Mouse (Mus musculus) kidney, adult 9 months (tissue): ENCODE data around the gene Eif4g2.

ENCODE experiments used
- DNase-seq: peaks from one replicate; pipeline ENCODE4 v3.0.0; 2022

The Eif4g2 gene

GRCm38 (mm10) chr7:111082822-111083732, at the start of gene Eif4g2:
Eif4g2 (minus strand) TSS chr7:111083030.
- DNase-seq, result peak; percentile 99

DNA sequence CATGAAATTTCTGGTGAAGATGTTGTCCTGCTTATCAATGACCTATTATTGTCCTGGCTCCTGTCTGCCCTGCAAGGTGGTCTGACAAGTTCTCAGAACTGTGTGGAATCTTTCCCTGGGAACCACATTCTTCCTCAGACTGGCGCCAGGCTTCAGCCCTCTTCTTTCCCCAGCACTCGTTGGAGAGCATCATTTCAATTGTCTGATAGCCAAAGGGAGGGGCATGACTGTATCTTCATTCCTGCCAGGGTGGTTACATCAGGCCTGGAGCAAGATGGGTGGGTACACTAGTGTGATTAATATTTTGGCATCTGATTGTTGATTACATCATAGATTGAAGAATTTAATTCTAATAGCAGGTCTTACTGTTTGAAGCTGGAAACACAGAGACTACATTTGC, 49.8 kb upstream of the Eif4g2 start:
- DNase-seq, result no peak

DNA sequence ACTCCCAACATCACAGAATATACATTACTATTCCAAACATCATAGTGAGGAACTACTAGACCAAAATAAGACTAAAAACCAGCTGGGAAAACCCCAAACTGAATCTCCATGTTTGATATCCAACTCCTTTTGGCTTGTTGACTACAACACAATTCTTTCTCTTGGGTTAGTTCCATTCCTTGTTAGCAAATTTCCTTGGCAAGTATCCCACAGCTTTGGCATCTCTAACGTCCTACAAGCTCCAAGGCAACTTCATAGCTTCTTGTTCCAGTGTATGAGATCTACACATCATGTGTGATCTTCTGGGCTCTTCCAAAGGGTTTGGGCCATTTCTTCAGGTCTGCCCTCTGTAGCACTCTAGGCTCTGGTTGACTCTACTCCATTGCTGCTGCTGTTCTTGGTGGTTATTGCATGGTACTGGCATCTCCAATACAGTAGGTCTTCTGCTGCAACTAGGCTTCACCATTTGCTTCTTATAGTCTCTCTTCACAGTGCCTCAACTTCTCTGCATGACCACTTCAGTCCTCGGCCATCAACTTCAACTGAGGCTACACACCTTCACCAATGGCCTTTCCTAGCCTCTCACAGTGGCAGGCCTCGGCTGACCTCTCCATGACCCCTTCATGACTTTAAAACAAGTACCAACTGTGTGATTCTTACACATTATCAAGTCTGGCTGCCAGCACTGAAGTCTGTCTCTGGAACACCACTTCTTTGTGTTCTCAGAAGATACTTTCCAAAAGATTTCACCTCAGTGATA, 44.0 kb upstream of the Eif4g2 start:
- no peak for DNase-seq

DNA sequence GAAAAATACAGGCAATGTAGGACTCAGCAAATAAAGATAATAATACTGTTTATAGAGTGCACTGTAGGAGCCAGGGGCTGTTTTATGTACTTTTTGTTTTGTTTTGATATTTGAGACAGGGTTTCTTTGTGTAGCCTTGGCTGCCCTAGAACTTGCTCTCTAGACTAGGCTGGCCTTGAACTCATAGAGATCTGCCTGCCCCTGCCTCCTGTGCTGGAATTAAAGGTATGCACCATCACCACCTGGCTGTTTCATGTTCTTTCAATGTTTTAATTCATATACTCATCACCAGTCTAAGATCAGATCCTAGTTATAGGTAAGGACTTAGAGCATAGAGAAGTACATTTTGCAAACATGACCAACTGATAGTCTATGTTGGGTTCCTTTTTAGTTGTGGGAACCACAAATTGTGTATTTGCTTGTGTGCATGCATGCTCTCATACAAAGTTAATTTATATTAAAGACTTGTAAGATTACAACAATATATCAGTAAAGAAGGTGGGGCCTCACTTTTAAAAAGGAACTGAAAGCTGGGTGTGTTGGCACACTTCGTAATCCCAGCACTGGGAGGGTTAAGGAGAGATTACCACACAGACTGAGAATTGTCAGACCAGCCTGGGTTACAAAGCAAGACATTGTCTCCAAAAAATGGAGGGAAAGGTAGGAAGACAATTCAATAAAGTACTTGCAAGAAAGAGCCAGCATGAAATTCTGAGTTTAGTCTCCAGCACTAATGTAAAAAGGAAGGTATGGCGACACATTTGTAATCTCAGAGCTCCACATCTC, 41.1 kb upstream of the Eif4g2 start:
- DNase-seq, result no peak

GRCm38 (mm10) chr7:111122531-111123130, 39.8 kb upstream of the Eif4g2 start:
- DNase-seq, result peak; percentile 98

DNA sequence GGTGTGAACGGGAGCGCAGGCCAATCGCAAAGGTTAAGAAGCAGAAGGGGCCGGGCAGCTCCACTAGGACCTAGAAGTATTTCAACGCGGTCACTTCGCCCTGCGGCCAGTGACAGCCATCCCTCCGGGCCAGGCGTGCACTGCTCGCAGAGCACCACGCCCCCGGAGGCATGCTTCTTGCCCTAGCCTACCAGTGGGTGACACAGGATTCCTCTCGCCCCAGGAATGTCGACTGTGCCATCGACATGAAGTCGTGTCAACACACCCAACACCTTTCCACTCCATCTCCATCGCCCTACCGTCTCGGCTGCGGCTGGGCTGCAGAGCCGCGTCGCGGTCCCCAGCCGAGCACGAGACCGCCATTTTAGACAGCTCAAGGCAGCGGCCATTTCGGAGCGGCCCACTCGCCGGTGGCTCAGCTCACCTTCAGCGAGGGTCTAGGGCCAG, 39.3 kb upstream of the Eif4g2 start:
- DNase-seq, result peak; percentile 80

- DNase-seq, result peak; percentile 82
Measured at GRCm38 (mm10) chr7:111121522-111121921, 38.7 kb upstream of the Eif4g2 start.

GRCm38 (mm10) chr7:111109561-111109960, 26.7 kb upstream of the Eif4g2 start:
- no peak for DNase-seq

- no peak for DNase-seq
Measured at GRCm38 (mm10) chr7:111109161-111109560, 26.3 kb upstream of the Eif4g2 start.

- peak; percentile 89 for DNase-seq
Measured at GRCm38 (mm10) chr7:111098196-111098595, 15.4 kb upstream of the Eif4g2 start.

- no peak for DNase-seq
Measured at GRCm38 (mm10) chr7:111095169-111095568, 12.3 kb upstream of the Eif4g2 start.

DNA sequence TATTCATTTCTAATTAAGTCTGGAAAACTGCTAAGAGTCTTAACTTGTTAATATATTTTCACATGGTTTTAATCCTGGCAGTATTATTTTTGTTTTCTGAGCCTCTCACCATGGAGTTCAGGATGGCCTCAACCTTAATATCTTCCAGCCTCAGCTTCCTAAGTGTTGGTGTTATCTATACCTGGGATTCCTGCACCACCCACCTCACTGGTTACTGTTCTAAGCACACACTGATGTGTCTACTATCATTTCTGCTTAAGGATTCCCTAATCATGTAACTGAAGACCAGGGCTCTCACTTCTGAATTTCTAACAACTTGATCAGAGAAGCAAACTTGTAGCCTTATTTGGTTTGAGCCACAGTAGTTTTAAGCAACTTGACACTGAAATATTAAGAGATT, 2.3 kb upstream of the Eif4g2 start:
- no peak for DNase-seq

DNA sequence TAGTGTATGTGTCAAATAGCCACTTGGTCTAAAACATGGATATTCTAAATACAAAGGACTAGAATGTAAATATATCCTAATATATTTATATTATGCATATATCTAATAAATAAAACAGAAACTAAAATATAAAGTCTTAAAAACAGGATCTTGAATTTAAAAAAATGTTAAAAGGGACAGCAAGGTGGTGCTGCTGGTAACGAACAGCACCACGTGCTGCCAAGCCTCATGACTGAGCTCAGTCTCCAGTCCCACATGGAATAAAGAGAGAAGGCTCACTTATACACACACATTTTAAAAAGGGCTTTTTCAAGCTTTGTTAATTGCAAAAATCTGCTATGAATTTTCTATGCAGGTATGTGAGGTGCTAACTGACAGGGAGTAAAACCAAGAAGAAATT, 1.6 kb upstream of the Eif4g2 start:
- no peak for DNase-seq

DNA sequence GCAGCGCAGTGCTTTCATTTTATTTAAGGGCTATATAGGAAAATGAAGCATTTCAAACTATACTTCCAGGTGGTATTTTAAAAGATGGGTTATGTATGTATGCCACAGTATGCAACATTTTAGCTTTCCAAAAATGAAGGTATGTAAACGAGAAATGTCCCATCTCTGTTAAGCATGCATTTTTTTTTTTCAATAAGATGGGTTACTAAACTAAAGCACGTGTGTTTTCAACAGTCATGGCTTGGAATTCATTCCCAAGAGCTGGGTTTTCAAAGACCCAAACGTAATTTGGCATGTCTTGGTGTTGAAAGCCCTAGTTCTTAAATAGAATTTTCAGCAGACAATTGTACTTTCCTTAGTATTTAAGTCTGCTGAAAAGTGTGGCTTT, 897 bp upstream of the Eif4g2 start:
- DNase-seq, result no peak

- DNase-seq, result peak; percentile 91
Measured at GRCm38 (mm10) chr7:111082043-111082821, 598 bp downstream of the Eif4g2 start.

GRCm38 (mm10) chr7:111080876-111081275, 2.0 kb downstream of the Eif4g2 start:
- peak; percentile 49 for DNase-seq

- DNase-seq, result no peak
Measured at GRCm38 (mm10) chr7:111080026-111080425, 2.8 kb downstream of the Eif4g2 start.

DNA sequence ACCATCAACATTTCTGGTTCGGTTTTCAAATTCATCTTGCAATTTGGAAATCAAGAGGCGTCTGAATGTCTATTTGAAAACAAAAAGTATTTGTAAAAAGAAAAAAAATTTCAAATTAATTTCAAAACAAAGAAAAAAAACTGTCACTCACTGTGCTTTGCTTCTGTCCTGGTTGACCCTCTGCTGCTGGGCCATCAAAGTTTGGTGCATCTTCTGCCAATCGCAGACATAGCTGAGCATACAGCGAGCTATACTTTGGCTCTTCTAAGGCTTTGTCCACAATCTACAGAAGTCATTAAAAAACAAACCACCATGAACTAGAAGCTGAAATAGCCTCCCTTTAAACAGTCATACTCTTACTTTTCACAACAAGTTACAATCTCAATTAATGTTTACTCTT, 4.6 kb downstream of the Eif4g2 start:
- DNase-seq, result no peak

GRCm38 (mm10) chr7:111075288-111075687, 7.5 kb downstream of the Eif4g2 start:
- no peak for DNase-seq

GRCm38 (mm10) chr7:111072410-111072809, 10.4 kb downstream of the Eif4g2 start:
- DNase-seq, result no peak

DNA sequence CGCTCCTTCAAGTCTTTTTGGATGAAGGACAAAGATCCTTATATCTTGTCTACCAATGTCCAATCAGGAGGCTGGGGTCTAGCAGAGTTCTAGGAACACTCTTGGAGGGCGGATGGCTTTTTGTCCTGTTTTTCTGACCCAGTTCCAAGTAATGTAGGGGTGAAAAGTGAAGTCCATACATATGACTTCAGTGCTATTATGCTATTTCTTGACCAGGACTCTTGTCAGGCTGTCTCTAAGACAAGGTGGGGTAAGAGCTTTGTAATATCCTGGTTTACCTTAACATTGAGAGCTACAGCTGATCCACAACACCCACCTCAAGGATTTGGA, 12.7 kb downstream of the Eif4g2 start:
- DNase-seq, result no peak
